Mouse (Mus musculus) neural tube, embryonic 15.5 days (tissue): ENCODE measurements around the gene Prss33. TPM values are rescaled to one million over a fixed set of nuclear protein-coding genes. Genes with fewer than 3 reads are reported as not detected.
"Not testable (repeated sequence)": the region's sequence is repeated elsewhere in the genome, so short reads cannot be mapped to it uniquely, and the experiment has no call there.

ENCODE experiments used
- ATAC-seq: fragments of 200-750 bp; cut with Nextera tagmentation; 2 replicates; pipeline ENCODE4 v1.8.0; 2017; ENCODE audit warnings: mild to moderate bottlenecking, moderate TSS enrichment, moderate library complexity; ENCODE audit not compliant: low FRiP score
- H3K27ac ChIP-seq: fragments of 300-500 bp; sonication (generic); replicated peaks from 2 replicates; pipeline ENCODE4 v1.5.1; 2015; ENCODE audit warnings: mild to moderate bottlenecking, inconsistent platforms
- H3K27me3 ChIP-seq: fragments of 300-500 bp; sonication (generic); replicated peaks from 2 replicates; pipeline ENCODE4 v1.6.1; 2015; ENCODE audit warnings: inconsistent platforms
- H3K36me3 ChIP-seq: fragments of 300-500 bp; sonication (generic); 2 replicates; pipeline ENCODE4 v1.6.1; 2015; ENCODE audit warnings: inconsistent platforms
- H3K4me1 ChIP-seq: fragments of 300-500 bp; sonication (generic); 2 replicates; pipeline ENCODE4 v1.6.1; 2015; ENCODE audit warnings: inconsistent platforms
- H3K4me2 ChIP-seq: fragments of 300-500 bp; sonication (generic); 2 replicates; pipeline ENCODE4 v1.6.1; 2015; ENCODE audit warnings: inconsistent platforms, mild to moderate bottlenecking, moderate library complexity
- H3K4me3 ChIP-seq: fragments of 300-500 bp; sonication (generic); replicated peaks from 2 replicates; pipeline ENCODE4 v1.5.1; 2015; ENCODE audit warnings: mild to moderate bottlenecking, inconsistent platforms
- H3K9ac ChIP-seq: fragments of 300-500 bp; sonication (generic); replicated peaks from 2 replicates; pipeline ENCODE4 v1.6.1; 2015; ENCODE audit warnings: mild to moderate bottlenecking, inconsistent platforms
- H3K9me3 ChIP-seq: fragments of 300-500 bp; sonication (generic); replicated peaks from 2 replicates; pipeline ENCODE4 v1.6.1; 2016; ENCODE audit warnings: inconsistent platforms
- WGBS: fragments of 180-500 bp; shearing (Covaris S2); methylation state at CpG from one replicate; pipeline ENCODE4 v1.1.7; 2015; ENCODE audit warnings: mixed read lengths; 5-methylcytosine and 5-hydroxymethylcytosine counted together
- polyA plus RNA-seq: library from polyadenylated mRNA; unstranded; fragments of >200 nt; fragmentation: Nextera tagmentation; extraction: Ambion mirVana; gene quantifications from 2 replicates; pipeline ENCODE4 v1.2.1, GENCODE M21; 2015

Prss33 gene
- polyA plus RNA-seq: not detected in 2 replicates

DNA sequence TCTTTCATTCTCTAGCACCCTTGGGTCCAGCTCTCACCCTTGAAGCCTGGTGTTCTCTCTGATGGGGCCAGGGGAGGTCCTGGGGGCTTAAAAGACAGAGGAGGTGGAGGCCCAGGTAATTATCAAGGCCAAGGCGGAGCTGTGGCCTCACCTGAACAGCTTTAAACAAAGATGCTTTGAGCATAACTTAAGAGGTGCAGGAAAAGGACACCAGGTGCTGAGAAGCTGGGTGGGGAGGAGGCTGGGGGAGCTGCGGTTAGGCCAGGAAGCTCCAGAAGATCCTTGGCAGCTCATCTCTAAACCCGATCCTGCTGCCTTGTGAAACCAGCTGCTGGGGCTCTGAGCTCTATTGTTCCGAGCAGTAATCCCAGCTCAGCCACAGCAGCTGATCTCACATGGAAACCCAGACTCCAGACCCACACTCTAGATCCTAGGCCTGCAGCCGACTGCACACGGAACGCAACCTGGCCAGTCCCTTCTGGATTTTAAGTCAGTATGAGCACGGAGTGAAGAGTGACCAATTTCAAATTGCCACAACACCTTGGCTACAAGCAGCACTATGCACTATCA, at the start of gene Prss33:
Prss33 (minus strand) TSS at position 51 of the 570 bp plus-strand sequence.
- no peak for ATAC-seq
- Histone ChIP-seq H3K4me3 (no peak within 1 kb of the TSS), H3K27me3 (peaks cover 35% of the 10 kb centered on the region), H3K27ac (no peak within 1 kb of the TSS), H3K9me3 (no peaks in the 10 kb centered on the region), H3K4me1 (no peaks in the 10 kb centered on the region), H3K4me2 (no peak within 1 kb of the TSS), H3K9ac (no peak within 1 kb of the TSS), H3K36me3 (no peaks in the 10 kb centered on the region)
- 77% methylated on average over 8 of the region's 8 CpGs for WGBS

DNA sequence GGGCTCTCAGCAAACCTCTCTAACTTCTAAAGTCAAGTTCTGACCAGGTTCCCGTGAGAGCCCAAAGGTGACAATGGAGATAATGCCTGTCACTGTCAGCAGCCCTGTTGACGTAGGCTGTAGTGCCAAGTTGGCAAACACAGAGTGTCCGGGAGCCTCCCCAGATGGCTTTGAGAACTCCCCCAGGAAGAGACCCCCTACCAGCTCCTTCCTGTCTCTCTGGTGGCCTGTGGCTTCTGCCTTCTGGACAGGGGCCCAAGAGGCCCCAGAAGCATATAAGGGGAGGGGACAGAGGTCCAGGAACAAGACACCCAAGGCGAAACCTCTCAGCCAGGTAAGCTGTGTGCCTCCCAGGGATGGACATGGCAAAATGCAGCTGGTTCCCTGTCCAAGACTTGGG, 44.7 kb upstream of the Prss33 start, which contains the start of the genes Dcpp1 and Dcpp2:
Dcpp1 (plus strand) TSS at position 301 of the 400 bp plus-strand sequence.
Dcpp2 (plus strand) TSS at position 305 of the 400 bp plus-strand sequence.
- not testable (repeated sequence) for ATAC-seq, H3K9me3 ChIP-seq, H3K4me3 ChIP-seq, H3K27ac ChIP-seq, H3K27me3 ChIP-seq, H3K36me3 ChIP-seq, H3K4me1 ChIP-seq, H3K4me2 ChIP-seq, H3K9ac ChIP-seq
- WGBS: 90% methylated on average over 4 of the region's 4 CpGs

DNA sequence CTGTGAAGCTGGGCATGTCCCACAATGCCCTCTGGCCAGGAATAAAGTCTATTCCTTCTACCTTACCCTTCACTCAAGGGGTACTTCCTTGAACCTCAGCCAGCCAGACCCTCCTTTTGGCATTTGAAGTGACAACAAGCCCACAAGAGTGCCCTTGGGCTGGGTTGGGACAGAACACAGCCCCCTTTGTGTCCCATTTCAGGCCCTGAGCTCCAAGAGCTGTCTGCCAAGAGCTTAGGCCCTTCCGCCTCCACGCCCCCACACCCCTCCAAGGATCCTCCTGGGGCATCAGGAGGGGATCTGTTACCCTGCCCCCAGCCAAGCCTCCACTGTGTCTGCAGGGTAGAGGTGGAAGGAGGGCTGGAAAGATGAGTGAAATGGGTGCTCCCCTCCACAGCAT, 41.3 kb upstream of the Prss33 start:
- Histone ChIP-seq H3K4me2 (no peak overlapping the region), H3K27ac (peak overlapping the region; percentile 46), H3K4me1 (no peaks in the 10 kb centered on the region), H3K9ac (no peak overlapping the region), H3K4me3 (no peak overlapping the region), H3K9me3 (no peaks in the 10 kb centered on the region), H3K36me3 (no peaks in the 10 kb centered on the region), H3K27me3 (no peaks in the 10 kb centered on the region)
- WGBS: 92% methylated on average over 2 of the region's 2 CpGs
- ATAC-seq: peak; percentile 92

DNA sequence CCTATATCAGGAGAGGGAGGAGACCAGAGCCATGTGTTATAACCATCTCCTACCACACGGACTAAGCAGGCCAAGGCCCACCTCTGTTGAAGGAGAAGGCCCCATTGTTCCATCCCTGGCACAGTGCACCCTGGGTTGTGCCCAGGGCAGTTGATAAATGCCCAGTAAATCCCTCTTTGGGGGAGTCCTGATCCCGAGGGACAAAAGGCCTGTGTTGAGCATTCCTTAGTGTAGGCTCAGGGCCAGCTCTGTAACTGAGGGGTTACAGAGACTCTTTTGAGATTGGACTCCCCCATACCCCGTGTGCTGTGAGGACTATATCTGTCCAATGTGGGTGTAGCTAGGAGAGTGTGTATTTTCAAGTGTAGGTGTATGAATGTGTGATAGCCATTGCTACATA, 40.9 kb upstream of the Prss33 start:
- H3K27me3 ChIP-seq: no peaks in the 10 kb centered on the region
- no peaks in the 10 kb centered on the region for H3K4me1 ChIP-seq
- H3K4me2 ChIP-seq: no peak overlapping the region
- no peak overlapping the region for H3K4me3 ChIP-seq
- no peak overlapping the region for H3K9ac ChIP-seq
- 47% methylated on average over 3 of the region's 3 CpGs for WGBS
- peak; percentile 90 for ATAC-seq
- H3K9me3 ChIP-seq: no peaks in the 10 kb centered on the region
- no peaks in the 10 kb centered on the region for H3K36me3 ChIP-seq
- H3K27ac ChIP-seq: peak overlapping the region; percentile 30; the same call in 1 of the 2 replicates

DNA sequence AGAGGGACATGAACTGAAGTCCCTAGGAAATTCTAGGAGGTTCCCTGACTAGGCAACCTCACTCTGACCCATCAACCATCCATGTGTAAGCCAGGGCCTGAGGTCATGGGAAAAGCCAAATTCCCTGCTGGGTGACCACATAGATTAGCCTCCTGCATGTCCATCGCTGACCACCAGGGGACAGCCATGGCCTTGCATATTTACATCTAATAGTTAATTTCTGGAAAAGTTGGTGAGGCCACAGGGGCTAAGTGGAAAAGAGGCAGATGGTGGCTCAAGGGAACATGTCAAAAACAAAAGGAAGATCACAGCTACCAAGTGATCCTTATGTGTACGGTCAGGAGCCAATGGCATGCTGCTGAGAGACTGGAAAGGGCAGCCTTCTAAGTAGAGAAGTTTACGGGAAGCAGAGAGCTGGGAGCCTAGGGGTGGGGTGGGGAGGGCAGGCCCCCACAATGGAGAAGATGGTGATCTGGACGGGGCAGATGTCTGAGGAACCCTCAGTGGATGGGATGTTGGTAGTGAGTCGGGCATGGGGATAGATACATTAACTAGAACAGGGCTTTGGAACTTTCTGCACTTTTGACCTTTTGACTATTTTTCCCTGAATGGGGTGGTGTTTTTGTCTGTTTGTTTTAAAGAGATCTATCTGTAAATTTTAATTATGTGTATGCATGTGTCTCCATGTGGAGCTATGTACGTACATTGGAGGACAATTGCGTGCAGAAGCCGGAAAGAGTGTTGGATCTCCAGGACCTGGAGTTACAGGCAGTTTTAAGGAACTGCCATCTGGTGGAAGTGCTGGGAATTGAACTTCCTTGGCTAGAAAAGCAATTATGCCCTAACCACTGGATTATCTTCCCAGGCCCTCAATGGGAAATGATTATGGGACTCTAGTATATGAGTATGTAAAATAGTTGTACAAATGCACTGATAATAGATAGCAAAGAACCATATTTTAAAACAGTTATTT, 38.3 kb upstream of the Prss33 start:
- H3K36me3 ChIP-seq: no peaks in the 10 kb centered on the region
- WGBS: 57% methylated on average over 8 of the region's 8 CpGs
- no peak overlapping the region for H3K9ac ChIP-seq
- H3K4me2 ChIP-seq: no peak overlapping the region
- ATAC-seq: no peak
- no peaks in the 10 kb centered on the region for H3K4me1 ChIP-seq
- no peaks in the 10 kb centered on the region for H3K9me3 ChIP-seq
- no peak overlapping the region for H3K4me3 ChIP-seq
- H3K27me3 ChIP-seq: no peaks in the 10 kb centered on the region
- H3K27ac ChIP-seq: no peak overlapping the region

DNA sequence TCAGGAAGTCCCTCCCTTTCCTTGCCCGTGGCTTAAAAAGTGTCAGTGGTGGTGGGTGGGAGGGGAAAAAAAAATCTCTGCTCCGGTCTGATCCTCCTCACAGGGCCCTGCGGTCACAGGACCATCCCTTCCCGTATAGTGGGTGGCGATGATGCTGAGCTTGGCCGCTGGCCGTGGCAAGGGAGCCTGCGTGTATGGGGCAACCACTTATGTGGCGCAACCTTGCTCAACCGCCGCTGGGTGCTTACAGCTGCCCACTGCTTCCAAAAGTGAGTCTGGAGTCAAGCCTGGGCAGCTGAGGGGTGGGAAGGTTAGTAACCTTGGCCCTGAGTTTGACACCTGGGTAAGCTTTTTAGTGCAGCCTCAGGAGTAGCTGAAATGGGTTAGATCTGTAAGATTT, 32.7 kb upstream of the Prss33 start:
- H3K4me2 ChIP-seq: no peak overlapping the region

DNA sequence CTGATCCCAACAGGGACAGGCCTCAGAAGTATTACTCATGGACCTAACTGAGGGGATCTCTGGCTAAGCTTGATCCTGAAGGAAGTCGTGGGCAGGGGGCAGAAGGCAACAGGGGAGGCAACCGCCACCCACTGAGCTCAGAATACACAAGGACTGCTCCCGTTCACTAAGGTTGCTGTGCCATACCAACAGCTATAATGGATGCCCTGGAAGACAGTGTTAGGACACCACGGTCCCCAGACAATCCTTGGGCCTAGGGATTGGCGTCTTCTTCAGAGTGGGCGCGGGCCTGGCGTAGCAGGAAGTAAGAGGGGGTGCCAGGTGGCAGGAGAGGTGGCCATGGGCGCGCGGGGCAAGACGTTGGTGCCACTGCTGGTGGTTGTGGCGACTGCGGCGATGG, 31.9 kb upstream of the Prss33 start, which contains the start of gene Prss21:
Prss21 (plus strand) TSS at position 301 of the 400 bp plus-strand sequence.
- ATAC-seq: no peak
- WGBS: 86% methylated on average over 15 of the region's 15 CpGs
- no peaks in the 10 kb centered on the region for H3K4me1 ChIP-seq

More for the DNA sequence above, 32.7 kb upstream of the Prss33 start:
- WGBS: 94% methylated on average over 11 of the region's 11 CpGs
- no peaks in the 10 kb centered on the region for H3K27me3 ChIP-seq
- no peaks in the 10 kb centered on the region for H3K4me1 ChIP-seq
- no peak overlapping the region for H3K4me3 ChIP-seq
- ATAC-seq: no peak
- H3K36me3 ChIP-seq: no peaks in the 10 kb centered on the region
- H3K27ac ChIP-seq: no peak overlapping the region
- no peak overlapping the region for H3K9ac ChIP-seq
- H3K9me3 ChIP-seq: no peaks in the 10 kb centered on the region

DNA sequence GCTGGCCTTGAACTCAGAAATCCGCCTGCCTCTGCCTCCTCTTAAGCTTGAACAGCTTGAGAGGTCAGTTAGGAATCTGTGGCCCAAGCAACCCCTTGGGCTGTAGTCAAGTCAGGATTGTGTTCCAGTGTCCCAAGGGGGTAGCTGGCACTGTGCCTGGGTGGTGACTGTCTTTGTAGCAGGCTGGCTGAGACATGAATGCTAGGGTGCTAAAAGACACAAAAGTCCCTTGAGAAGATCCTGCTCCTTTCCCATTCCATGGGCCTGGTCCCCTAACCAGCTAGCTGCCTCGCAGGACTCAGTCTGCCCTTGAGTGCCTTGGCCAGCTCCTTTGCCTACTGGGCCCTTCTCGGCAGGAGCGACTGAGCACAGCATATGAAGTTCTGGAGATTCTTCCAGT, 27.1 kb upstream of the Prss33 start:
- Histone ChIP-seq H3K4me3 (no peak overlapping the region), H3K4me1 (no peaks in the 10 kb centered on the region)

More for the DNA sequence above, 31.9 kb upstream of the Prss33 start, which contains the start of gene Prss21:
- no peaks in the 10 kb centered on the region for H3K27me3 ChIP-seq
- H3K27ac ChIP-seq: no peak within 1 kb of the TSS
- H3K9ac ChIP-seq: no peak within 1 kb of the TSS
- no peak within 1 kb of the TSS for H3K4me3 ChIP-seq
- no peaks in the 10 kb centered on the region for H3K36me3 ChIP-seq
- H3K4me2 ChIP-seq: no peak within 1 kb of the TSS
- no peaks in the 10 kb centered on the region for H3K9me3 ChIP-seq

DNA sequence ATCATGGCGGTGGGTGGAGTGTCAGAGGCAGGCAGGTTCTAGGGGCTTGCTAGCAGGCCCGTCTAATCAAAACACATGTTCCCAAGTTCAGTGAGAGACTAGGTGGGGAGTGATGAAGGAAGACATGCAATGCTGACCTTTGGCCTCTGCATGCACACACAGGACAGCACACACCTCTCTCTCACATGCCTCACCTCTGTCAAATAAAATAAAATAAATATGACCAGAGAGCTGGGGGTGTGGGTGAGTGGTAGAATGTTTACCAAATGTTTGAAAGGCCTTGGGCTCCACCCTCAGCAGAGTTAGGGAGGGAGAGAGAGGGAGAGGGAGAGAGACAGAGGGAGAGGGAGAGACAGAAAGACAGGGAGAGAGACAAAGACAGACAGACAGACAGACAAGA, 22.1 kb upstream of the Prss33 start:
- Histone ChIP-seq H3K27me3 (no peaks in the 10 kb centered on the region), H3K9ac (no peak overlapping the region), H3K36me3 (no peaks in the 10 kb centered on the region), H3K4me1 (no peaks in the 10 kb centered on the region), H3K4me2 (no peak overlapping the region), H3K4me3 (no peak overlapping the region), H3K9me3 (no peaks in the 10 kb centered on the region), H3K27ac (no peak overlapping the region)
- ATAC-seq: no peak
- 95% methylated on average over 2 of the region's 2 CpGs for WGBS

More for the DNA sequence above, 27.1 kb upstream of the Prss33 start:
- H3K9ac ChIP-seq: no peak overlapping the region
- whole genome bisulfite sequencing: 83% methylated on average over 4 of the region's 4 CpGs
- no peaks in the 10 kb centered on the region for H3K36me3 ChIP-seq
- no peak for ATAC-seq
- no peak overlapping the region for H3K27ac ChIP-seq
- no peak overlapping the region for H3K4me2 ChIP-seq
- no peaks in the 10 kb centered on the region for H3K27me3 ChIP-seq
- no peaks in the 10 kb centered on the region for H3K9me3 ChIP-seq

DNA sequence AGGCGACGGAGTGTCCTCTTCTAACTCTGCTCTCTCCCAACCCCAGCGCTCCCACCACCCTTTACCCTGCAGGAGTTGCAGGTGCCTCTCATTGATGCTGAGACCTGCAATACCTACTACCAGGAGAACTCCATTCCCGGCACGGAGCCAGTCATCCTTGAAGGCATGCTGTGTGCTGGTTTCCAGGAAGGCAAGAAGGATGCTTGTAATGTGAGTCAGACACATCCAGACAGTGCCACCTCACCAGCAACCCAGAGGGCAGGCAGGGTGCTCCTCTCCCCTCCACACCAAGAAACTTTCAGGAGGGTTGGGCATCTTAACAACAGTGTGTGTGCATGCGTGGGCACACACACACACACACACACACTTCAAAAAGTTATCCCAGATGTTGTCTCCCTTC, 21.3 kb upstream of the Prss33 start:
- Histone ChIP-seq H3K9ac (no peak overlapping the region), H3K27me3 (no peaks in the 10 kb centered on the region), H3K36me3 (no peaks in the 10 kb centered on the region), H3K4me3 (no peak overlapping the region), H3K9me3 (no peaks in the 10 kb centered on the region), H3K4me2 (no peak overlapping the region), H3K4me1 (no peaks in the 10 kb centered on the region), H3K27ac (no peak overlapping the region)
- WGBS: 89% methylated on average over 6 of the region's 6 CpGs
- ATAC-seq: no peak

DNA sequence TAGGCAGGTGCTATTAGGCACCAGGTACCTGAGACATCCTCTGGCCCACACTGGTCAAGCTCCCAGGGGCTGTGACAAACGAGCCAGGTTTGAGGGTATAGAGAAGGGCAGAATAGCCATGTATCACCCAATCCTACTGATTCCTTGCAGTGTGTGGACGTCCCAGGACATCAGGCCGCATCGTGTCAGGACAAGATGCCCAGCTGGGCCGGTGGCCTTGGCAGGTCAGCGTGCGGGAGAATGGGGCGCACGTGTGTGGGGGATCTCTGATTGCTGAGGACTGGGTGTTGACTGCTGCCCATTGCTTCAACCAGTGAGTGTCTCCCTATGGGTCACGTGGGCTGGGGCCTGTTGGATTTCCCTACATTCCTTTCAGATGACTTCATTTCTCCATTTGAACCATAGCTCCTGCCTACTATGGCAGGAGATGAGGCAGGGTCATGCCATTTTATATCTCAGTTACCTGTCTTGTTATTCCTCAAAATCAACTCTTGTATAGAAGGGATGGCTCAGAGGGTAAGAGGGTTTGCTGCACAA, 18.4 kb upstream of the Prss33 start:
- no peak overlapping the region for H3K9ac ChIP-seq
- no peaks in the 10 kb centered on the region for H3K36me3 ChIP-seq

More for the DNA sequence above, 18.4 kb upstream of the Prss33 start:
- no peak overlapping the region for H3K4me3 ChIP-seq
- 91% methylated on average over 10 of the region's 10 CpGs for WGBS
- no peak for ATAC-seq
- H3K4me2 ChIP-seq: no peak overlapping the region
- H3K9me3 ChIP-seq: no peaks in the 10 kb centered on the region
- H3K4me1 ChIP-seq: no peaks in the 10 kb centered on the region
- peaks cover under 1% of the 10 kb centered on the region; the same call in 1 of the 2 replicates for H3K27me3 ChIP-seq
- no peak overlapping the region for H3K27ac ChIP-seq
